Mouse (Mus musculus): ENCODE results near the gene BC048562. TPM values are rescaled to one million over a fixed set of nuclear protein-coding genes. Genes with fewer than 3 reads are reported as not detected.

BC048562 gene
- total RNA-seq, 1 experiment from 2014 or later: not detected

- DNase-seq: no peak
Measured at GRCm38 (mm10) chr9:108480813-108481519, 44.7 kb downstream of the BC048562 start.

- DNase-seq: no peak
Measured at GRCm38 (mm10) chr9:108481520-108482210, 45.4 kb downstream of the BC048562 start.

GRCm38 (mm10) chr9:108483051-108483790 is 46.9 kb downstream of the BC048562 start:
- no peak for DNase-seq

- DNase-seq: no peak
Measured at GRCm38 (mm10) chr9:108484021-108484420, 47.7 kb downstream of the BC048562 start.

- no peak for DNase-seq
Measured at GRCm38 (mm10) chr9:108485301-108485875, 49.1 kb downstream of the BC048562 start.

- DNase-seq: no peak
Measured at GRCm38 (mm10) chr9:108486973-108487530, 50.8 kb downstream of the BC048562 start.

GRCm38 (mm10) chr9:108488403-108488802 is 52.1 kb downstream of the BC048562 start:
- peak; percentile 9 for DNase-seq

- DNase-seq: no peak
Measured at GRCm38 (mm10) chr9:108489215-108489614, 52.9 kb downstream of the BC048562 start.

GRCm38 (mm10) chr9:108489702-108490558 is 53.6 kb downstream of the BC048562 start:
- no peak for DNase-seq

GRCm38 (mm10) chr9:108490559-108491285 is 54.4 kb downstream of the BC048562 start, which contains the start of gene Usp19:
Gene Usp19 (plus strand): TSS chr9:108490602.
- DNase-seq: peak; percentile 98

- DNase-seq: no peak
Measured at GRCm38 (mm10) chr9:108491286-108491580, 55.0 kb downstream of the BC048562 start.

- DNase-seq: peak; percentile 86
Measured at GRCm38 (mm10) chr9:108492043-108492750, 55.9 kb downstream of the BC048562 start.

- no peak for DNase-seq
Measured at GRCm38 (mm10) chr9:108493246-108493645, 57.0 kb downstream of the BC048562 start.

- no peak for DNase-seq
Measured at GRCm38 (mm10) chr9:108494146-108494825, 58.0 kb downstream of the BC048562 start.

- DNase-seq: no peak
Measured at GRCm38 (mm10) chr9:108494905-108495304, 58.6 kb downstream of the BC048562 start.

Measured in adrenal gland, postnatal 14 days (tissue).